Mouse (Mus musculus) brain, embryonic 14.5 days (tissue): ENCODE results near the gene Crlf1.

Experiments
- CTCF ChIP-seq: fragments of 200-500 bp; IDR thresholded peaks from 2 replicates; pipeline ENCODE4 v1.5.1; 2012; ENCODE audit warnings: inconsistent platforms, mild to moderate bottlenecking, moderate library complexity, borderline replicate concordance; ENCODE audit not compliant: insufficient read depth, insufficient read length; ENCODE audit errors: extremely low read depth
- POLR2A ChIP-seq: fragments of 200-500 bp; IDR thresholded peaks from 2 replicates; pipeline ENCODE4 v1.6.1; 2012; ENCODE audit warnings: mild to moderate bottlenecking, inconsistent platforms, borderline replicate concordance; ENCODE audit not compliant: poor library complexity, insufficient read depth, insufficient read length, severe bottlenecking; ENCODE audit errors: extremely low read depth

GRCm38 (mm10) chr8:70460199-70460598 is 32.8 kb upstream of the Crlf1 start:
- TF ChIP-seq CTCF = no peak
- TF ChIP-seq POLR2A = no peak
